Mouse (Mus musculus) ES-Bruce4 (cell line): ENCODE measurements around the gene Tmem169.

ENCODE experiments used
- CTCF ChIP-seq: IDR thresholded peaks from one replicate; pipeline ENCODE4 v1.8.1; 2011; ENCODE audit warnings: low read depth, low read length
- POLR2A ChIP-seq: IDR thresholded peaks from one replicate; pipeline ENCODE4 v1.8.1; 2011; ENCODE audit warnings: low read length; ENCODE audit not compliant: insufficient read depth

- TF ChIP-seq POLR2A (no peak), CTCF (no peak)
Measured at GRCm38 (mm10) chr1:72312701-72313398, 28.7 kb downstream of the Tmem169 start.
